ENCODE assay signal across 8 mouse cellular contexts in the genomic region with DNA sequence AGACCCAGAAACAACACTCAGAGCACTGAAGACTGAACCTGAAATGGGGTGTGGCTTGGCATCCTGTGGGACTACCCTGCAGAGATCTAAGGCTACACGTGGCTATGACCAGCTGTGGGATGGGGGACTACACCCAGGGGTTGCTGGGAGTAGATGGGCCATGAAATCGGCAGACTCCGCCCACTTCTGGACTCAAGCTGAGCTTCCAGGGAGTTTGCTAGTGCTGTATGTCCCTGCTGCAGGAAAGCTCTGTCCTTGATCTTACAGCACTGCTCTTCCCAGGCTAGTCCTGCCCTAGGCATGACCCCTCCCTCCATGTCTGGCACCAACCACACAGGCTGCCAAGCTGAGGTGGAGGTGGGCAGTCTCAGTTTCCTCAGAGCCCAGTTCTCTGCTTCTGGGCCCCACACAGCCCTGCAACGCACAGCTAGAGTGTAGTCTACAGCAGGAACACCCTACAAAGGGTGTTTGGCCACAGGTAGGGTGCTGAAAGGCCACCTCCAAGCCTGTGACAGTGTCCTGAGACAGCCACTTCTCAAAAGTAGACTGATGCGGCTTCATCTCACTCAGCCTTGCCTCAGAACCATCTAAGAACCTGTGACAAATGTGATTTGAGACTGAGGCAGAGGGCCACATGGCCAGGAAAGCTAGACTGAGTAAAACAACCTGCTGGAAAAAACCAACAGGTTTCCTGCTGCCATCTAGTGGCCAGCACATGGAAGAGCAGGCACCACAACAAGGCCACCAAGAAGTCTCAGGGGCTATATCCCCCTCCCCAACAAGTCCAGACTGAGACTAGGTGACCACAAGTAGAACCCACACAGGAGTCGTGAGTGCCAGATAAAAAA. TPM values are rescaled to one million over a fixed set of nuclear protein-coding genes. Genes with fewer than 3 reads are reported as not detected.
DNase-seq lines count a peak whose midpoint lies in the region; ATAC-seq lines count a peak whose summit lies in the region.

No protein-coding gene starts in this region.

- peak overlapping the region; percentile 69 for H3K27ac ChIP-seq in kidney, embryonic 14.5 days (ENCODE audit: low read depth, low read length)

- 22% methylated on average over 6 of the region's 6 CpGs for WGBS in kidney, embryonic 14.5 days

- no peak overlapping the region for H3K4me3 ChIP-seq in kidney, embryonic 14.5 days (ENCODE audit: low read length)

- no peak overlapping the region for H3K4me2 ChIP-seq in kidney, embryonic 14.5 days (replicated peaks; ENCODE audit: low read depth, low read length)

- no peaks in the 10 kb centered on the region for H3K9me3 ChIP-seq in kidney, embryonic 14.5 days (ENCODE audit: control insufficient read depth, low read length)

- peak; percentile 61 for ATAC-seq in granulocyte monocyte progenitor cell, adult 5-6 weeks (replicated peaks; ENCODE audit: poor library complexity, severe bottlenecking)
- ATAC-seq in kidney, embryonic 14.5 days (ENCODE audit: low FRiP score, low TSS enrichment), result peak; percentile 26

- no peaks in the 10 kb centered on the region for H3K36me3 ChIP-seq in kidney, embryonic 14.5 days (ENCODE audit: control insufficient read depth, insufficient read depth, low read length)

- H3K4me1 ChIP-seq in kidney, embryonic 14.5 days (ENCODE audit: control insufficient read depth, insufficient read depth, low read length), result peaks cover 41% of the 10 kb centered on the region

- no peak overlapping the region for H3K9ac ChIP-seq in kidney, embryonic 14.5 days (ENCODE audit: low read depth, low read length)

- no peaks in the 10 kb centered on the region for H3K27me3 ChIP-seq in kidney, embryonic 14.5 days (ENCODE audit: control insufficient read depth, insufficient read depth, low read length)

- DNase-seq in spleen, postnatal 10 days (ENCODE audit: low spot score in 2 of 2), result peak; percentile 15 to 32
- DNase-seq in spleen, postnatal 14 days (ENCODE audit: low spot score in 2 of 2), result no peak
- peak; percentile 80 for DNase-seq in cerebellum, adult 8-10 months
- peak; percentile 48 for DNase-seq in lung, postnatal 25 days (ENCODE audit: low spot score)
- DNase-seq in right cerebral cortex, postnatal 10 days (ENCODE audit: low spot score in 2 of 2), result peak; percentile 73 to 78
- DNase-seq in Muller cell, postnatal 12 days (ENCODE audit: inconsistent ontology term), result no peak

RNA-seq across cellular contexts. Expression of gene Tspan9, which starts 52.2 kb away (rescaled TPM):
- total RNA-seq in granulocyte monocyte progenitor cell, adult 5-6 weeks (2014; fragmentation: Nextera tagmentation), result 2.2 TPM in 1 of 2 replicates, not detected in the other
- total RNA-seq in granulocyte monocyte progenitor cell, adult 5-6 weeks (2017), result 0.62 and 3.4 TPM in 2 replicates
- 96.6 and 100 TPM in 2 replicates for polyA plus RNA-seq in kidney, embryonic 14.5 days (2014; fragmentation: Nextera tagmentation; extraction: Ambion mirVana)

Comparison
In these comparisons a context has a peak if more than half of its experiments do, and no peak if none do; other contexts are left out.
1. DNase-seq: peak in spleen, postnatal 10 days (2 of 2), cerebellum, adult 8-10 months (single experiment), lung, postnatal 25 days (single experiment) and right cerebral cortex, postnatal 10 days (2 of 2); none in spleen, postnatal 14 days (0 of 2) and Muller cell, postnatal 12 days (single experiment).